Comparison of ENCODE assay signal across 15 mouse cellular contexts in the genomic region with DNA sequence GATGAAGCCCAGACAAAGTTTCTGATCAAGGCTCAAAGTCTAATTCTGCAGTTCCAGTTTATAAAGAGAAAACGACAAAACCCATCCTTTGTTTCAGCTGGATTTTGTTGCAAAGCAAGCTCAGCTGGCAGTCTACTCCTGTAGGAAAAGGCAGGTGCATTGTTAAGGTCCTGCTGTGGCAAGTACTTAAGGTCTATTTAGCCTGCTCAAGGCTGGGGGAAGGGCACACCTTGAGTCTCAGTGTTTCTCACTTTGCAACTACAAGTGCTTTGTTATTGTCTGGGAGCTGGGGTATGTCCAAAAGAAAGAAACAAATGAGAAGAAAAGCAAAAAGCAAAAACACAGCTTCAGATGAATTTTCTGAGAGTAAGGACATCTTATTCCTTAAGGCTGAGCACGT.
"Had no signal": no experiment of that assay in that cellular context is flagged by ENCODE, and none has a peak within 500 bp of the region (broad histone marks: within the 10 kb centered on the region; RNA-seq: fewer than 3 reads in every experiment).

No protein-coding gene starts in this region.

- ATAC-seq: lung, postnatal 0 days; midbrain, embryonic 13.5 days; midbrain, embryonic 15.5 days had no signal

- H3K4me3 ChIP-seq: lung, embryonic 15.5 days; megakaryocyte, embryonic 14.5 days; midbrain, embryonic 13.5 days; midbrain, embryonic 15.5 days; neural tube, embryonic 12.5 days had no signal

- H3K36me3 ChIP-seq: lung, embryonic 15.5 days; midbrain, embryonic 13.5 days; midbrain, embryonic 15.5 days; neural tube, embryonic 12.5 days had no signal

- H3K9me3 ChIP-seq: lung, embryonic 15.5 days; megakaryocyte, embryonic 14.5 days; midbrain, embryonic 13.5 days; midbrain, embryonic 15.5 days; neural tube, embryonic 12.5 days had no signal

- DNase-seq: lung, adult 2 months; lung, postnatal 14 days; lung, postnatal 36 days; right cerebral cortex, postnatal 14 days; thymus, adult 18-20 months; thymus, postnatal 14 days; thymus, postnatal 36 days had no signal

- H3K4me2 ChIP-seq: lung, embryonic 15.5 days; midbrain, embryonic 11.5 days; midbrain, embryonic 13.5 days; midbrain, embryonic 15.5 days; neural tube, embryonic 12.5 days had no signal

- H3K9ac ChIP-seq: lung, embryonic 15.5 days; midbrain, embryonic 13.5 days; midbrain, embryonic 15.5 days; neural tube, embryonic 12.5 days had no signal

- H3K27me3 ChIP-seq: lung, embryonic 15.5 days; megakaryocyte, embryonic 14.5 days; midbrain, embryonic 13.5 days; midbrain, embryonic 15.5 days; neural tube, embryonic 12.5 days had no signal

- H3K27ac ChIP-seq: lung, embryonic 15.5 days; macrophage; midbrain, embryonic 13.5 days; midbrain, embryonic 15.5 days; neural tube, embryonic 12.5 days had no signal

- H3K4me1 ChIP-seq: lung, embryonic 15.5 days; megakaryocyte, embryonic 14.5 days; midbrain, embryonic 13.5 days; midbrain, embryonic 15.5 days; neural tube, embryonic 12.5 days had no signal
